Mouse (Mus musculus): Measurements from ENCODE around the gene Col4a5. TPM values are rescaled to one million over a fixed set of nuclear protein-coding genes. Genes with fewer than 3 reads are reported as not detected.

Col4a5 gene
- polyA plus RNA-seq, 1 experiment: 3.5 TPM

GRCm38 (mm10) chrX:141724937-141725918 is 250.0 kb downstream of the Col4a5 start, which contains the start of gene Irs4:
Gene Irs4, minus strand, starts transcription at chrX:141725263.
- no peaks in the 10 kb centered on the region for H3K4me1 ChIP-seq (ENCODE audit: control insufficient read depth, insufficient read depth, low read length)
- H3K4me3 ChIP-seq (replicated peaks; ENCODE audit: insufficient read depth, low read depth, low read length): no peak within 1 kb of the TSS
- peak in 1 of 2 experiments; percentile 3 for DNase-seq
- WGBS: 14% methylated on average over 50 of the region's 51 CpGs
- peaks cover 1% of the 10 kb centered on the region; the same call in 1 of the 2 replicates for H3K27me3 ChIP-seq (ENCODE audit: control insufficient read depth, insufficient read depth, low read length)
- no peak within 1 kb of the TSS for H3K27ac ChIP-seq (ENCODE audit: insufficient read depth, low read length)
- TF ChIP-seq POLR2A (IDR thresholded peaks at IDR 0.05; ENCODE audit: borderline replicate concordance, insufficient read depth, low read length) (no peak), CTCF (IDR thresholded peaks at IDR 0.05; ENCODE audit: borderline replicate concordance, insufficient read depth, low read depth, low read length) (no peak)

- H3K4me3 ChIP-seq (replicated peaks; ENCODE audit: insufficient read depth, low read depth, low read length): no peak overlapping the region
- H3K27me3 ChIP-seq (ENCODE audit: control insufficient read depth, insufficient read depth, low read length): no peaks in the 10 kb centered on the region; the same call in 1 of the 2 replicates
- DNase-seq: no peak
- 94% methylated on average over 5 of the region's 5 CpGs for WGBS
- H3K4me1 ChIP-seq (ENCODE audit: control insufficient read depth, insufficient read depth, low read length): no peaks in the 10 kb centered on the region
- no peak overlapping the region for H3K27ac ChIP-seq (ENCODE audit: insufficient read depth, low read length)
- no peak for TF ChIP-seq CTCF (IDR thresholded peaks at IDR 0.05; ENCODE audit: borderline replicate concordance, insufficient read depth, low read depth, low read length)
- no peak for TF ChIP-seq POLR2A (IDR thresholded peaks at IDR 0.05; ENCODE audit: borderline replicate concordance, insufficient read depth, low read length)
Measured at GRCm38 (mm10) chrX:141729570-141729969, 254.4 kb downstream of the Col4a5 start.

Other genes with a start within 250 kb of the Col4a5 start
- 0.67 and 0.77 TPM in 2 replicates for gene Col4a6, start 1.3 kb upstream of the Col4a5 start, polyA plus RNA-seq (2012; rRNA removed)
- 0.65 and 0.84 TPM in 2 replicates for gene Irs4, start 249.9 kb downstream of the Col4a5 start, polyA plus RNA-seq (2012; rRNA removed)